Mouse (Mus musculus): ENCODE measurements at regions not wholly inside any gene's neighbourhood (a gene's known extent, or its start where the extent isn't known, plus 50 kb on each side); places are given as distances from the start of the nearest gene placed in this dataset.

DNA sequence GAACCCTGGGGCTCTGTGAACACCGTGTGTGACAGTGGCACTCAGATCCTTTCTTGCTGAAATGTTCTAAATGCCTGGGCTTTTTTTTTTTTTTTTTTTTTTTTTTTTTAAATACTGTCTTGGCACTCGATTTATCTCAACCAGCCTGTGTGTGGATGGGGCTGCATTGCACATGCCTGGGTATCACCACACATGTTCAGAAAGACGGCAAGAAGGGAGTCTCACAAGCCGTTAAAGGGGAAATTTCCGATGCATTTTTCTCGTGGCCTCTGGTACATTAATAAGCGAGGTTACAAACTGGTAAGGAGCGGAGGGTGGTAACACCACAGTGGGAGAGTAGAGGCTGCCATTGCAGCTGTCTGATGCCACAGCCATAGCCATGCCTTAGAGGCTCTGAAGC is 176.8 kb downstream of the Gm26897 start:
- TF ChIP-seq POLR2A (IDR thresholded peaks at IDR 0.05; ENCODE audit: low read depth, low read length) = no peak
- TF ChIP-seq CTCF (conservative IDR thresholded peaks at IDR 0.05; ENCODE audit: insufficient read depth, insufficient read length, low read depth, low read length) = no peak

Measured in kidney, adult 2 months (tissue).